Mouse (Mus musculus): ENCODE measurements around the gene Znfx1.

The Znfx1 gene

DNA sequence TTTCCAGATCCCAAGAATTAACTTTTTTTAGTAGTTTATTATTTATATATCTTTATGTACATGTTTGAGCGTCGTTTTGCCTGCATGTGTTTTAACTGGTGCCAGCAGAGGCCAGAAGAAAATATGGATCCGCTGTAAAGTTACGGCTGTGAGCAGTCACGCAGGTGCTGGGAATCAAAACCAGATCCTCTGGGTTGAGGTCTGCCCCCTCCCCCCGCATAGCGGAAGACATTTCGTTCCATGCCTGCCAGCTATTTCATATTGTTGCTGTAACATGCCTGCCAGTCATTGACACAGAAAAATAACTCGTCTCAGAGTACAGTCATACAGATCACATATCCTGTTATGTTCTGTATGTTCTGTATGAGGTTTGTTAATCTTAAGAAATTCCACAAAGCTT, 61.3 kb downstream of the Znfx1 start:
- in situ Hi-C loops (cut with MboI; ENCODE audit: low sequenced_read_pairs): loop anchor here (5.0 kb wide), 1 partner anchor 44 kb away; no protein-coding TSS in a partner anchor

DNA sequence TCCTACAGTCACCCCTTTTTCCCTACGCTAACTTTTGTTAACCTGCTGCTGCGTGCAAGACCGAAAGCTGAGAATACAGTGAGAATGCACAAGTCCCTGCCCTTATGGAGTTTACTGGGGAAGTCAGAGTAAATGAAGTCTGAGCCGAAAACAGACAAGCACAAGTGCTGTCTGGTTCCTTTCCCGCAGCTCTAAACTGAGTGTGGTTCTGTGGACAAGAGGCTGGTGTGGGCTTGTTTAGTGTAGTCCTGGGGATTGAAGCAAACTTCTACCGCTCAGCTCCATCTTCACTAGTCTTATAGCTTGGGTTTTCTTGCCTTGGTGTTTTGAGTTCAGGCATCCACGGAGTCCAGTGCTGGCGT, 66.3 kb downstream of the Znfx1 start:
- in situ Hi-C loops (cut with MboI; ENCODE audit: low sequenced_read_pairs): no loop called here

DNA sequence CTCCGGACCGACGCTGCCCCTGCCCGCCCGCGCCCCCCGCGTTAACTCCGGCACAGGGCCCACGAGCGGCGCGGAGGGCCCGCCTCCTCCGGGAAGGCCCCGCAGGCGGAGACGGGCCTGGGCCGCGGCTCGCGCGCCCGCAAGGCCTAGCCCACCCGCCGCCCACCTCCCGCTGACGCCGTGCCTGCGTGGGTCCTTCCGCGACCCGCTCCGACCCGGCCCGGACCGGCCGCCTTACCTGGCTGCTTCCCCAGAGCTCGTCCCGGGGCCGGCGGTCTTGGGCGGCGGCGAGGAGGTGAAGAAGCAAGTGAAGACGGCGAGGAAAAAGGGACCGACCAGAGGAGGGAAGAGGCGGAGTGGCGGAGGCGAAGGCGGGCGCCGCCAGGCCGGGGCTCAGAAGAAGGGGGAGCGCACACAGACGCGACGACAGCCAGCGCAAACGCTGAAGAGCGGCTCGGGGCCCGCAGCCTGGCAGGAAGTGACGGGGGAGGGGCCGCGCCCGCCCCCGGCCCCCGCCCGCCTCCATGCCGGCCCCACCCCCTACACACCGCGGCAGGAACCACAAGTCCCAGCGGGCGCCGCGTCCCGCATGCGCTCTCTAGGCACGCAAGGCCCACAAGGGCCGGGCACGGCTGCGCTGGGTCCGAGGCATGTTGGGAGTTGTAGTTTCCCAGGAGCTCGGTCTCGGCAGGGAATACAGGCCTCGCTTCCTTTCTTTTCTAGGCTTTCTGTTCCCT, 66.9 kb downstream of the Znfx1 start, which contains the start of gene Stau1:
TSS of gene Stau1 (minus strand) at position 504 of the 737 bp plus-strand sequence.
- in situ Hi-C loops (cut with MboI; ENCODE audit: low sequenced_read_pairs): no loop called here

DNA sequence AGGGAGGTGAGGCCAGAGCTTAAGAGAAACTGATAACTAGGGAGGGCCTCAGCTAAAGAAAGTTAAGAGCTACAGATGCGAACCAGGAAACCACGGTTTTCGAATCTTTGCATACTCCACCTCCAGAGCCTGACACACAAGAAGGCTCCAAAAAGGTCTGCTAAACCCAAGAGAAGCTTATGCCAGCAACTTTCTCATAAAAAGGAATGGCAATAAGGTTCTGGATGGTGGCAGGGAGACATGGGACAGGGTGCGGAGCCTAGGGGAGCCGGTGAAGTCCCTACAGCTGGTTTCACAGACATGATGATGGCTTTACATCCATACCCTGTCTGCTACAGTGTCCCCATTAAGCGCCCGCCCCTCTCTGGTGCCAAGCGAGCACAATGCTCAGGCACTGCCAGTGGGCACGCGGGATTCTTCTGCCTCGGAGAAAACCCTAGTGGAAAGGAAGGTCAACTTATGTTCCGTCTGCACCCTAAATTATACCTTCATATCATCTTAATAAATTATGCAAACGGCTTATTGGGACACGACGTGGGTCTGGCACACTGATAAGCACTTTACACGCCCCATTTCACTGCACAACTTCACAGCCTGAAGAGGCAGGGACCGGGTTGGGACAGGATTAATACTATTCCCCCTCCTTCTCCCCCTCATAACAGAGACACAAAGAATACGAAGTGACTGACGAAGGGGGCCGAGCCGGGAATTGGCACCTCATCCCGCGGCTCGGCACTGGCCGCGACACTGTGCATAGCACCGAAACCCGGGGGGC, 67.6 kb downstream of the Znfx1 start:
- in situ Hi-C loops (cut with MboI; ENCODE audit: low sequenced_read_pairs): no loop called here

DNA sequence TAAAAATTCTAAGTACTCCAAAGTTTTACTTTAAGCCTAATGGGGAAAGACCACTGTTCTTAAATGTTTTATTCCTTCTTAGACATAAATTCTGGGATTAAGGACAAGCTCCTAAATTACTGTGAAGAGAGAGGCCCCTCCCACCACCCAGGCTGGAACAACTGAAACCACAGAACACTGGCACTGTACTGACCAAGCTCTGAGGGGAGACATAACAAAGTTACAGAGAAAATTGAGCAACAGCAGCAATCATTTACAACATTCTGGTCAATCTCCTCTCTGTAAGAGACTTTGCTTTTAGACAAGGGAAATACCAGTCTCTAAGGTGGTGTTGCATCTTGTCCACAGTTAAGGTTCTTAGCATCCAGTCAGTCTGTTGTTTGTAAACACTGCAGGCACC, 70.9 kb downstream of the Znfx1 start:
- in situ Hi-C loops (cut with MboI; ENCODE audit: low sequenced_read_pairs): no loop called here

DNA sequence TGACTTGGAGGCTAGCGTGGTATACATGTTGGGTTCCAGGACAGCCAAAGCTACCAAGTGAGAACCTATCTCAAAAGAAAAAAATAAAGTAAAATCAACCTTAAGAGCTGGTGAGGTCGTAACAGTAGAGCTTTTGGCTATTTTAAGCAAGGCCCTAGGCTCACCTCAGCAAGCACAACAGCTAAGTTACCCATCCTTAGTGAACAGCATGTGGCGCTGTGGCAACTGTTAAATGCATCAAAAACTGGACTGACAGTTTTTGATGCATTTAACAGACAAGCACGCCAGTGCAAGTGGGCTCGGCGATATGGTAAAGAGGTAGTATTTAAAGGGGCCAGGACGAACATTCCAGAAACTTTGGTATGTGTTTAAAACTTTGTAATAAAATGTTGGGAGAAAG, 72.0 kb downstream of the Znfx1 start:
- in situ Hi-C loops (cut with MboI; ENCODE audit: low sequenced_read_pairs): no loop called here
